26 mouse cellular contexts compared by ENCODE assay signal in the genomic region with DNA sequence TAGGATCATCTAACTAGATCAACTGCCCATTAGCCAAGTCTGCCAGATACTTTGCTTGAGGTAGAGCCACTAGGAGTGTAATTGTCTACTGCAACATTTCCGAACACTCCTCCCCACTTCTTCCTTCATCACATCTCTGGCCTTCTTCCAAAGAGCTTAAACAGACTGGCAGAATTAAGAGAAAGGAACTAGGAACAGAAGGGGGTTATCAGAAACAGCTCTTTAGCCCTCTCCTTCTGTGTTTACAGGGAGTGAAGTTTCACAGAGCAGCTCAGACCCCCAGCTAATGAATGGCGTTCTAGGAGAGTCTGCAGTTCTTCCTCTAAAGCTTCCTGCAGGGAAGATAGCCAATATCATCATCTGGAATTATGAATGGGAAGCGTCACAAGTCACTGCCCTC. TPM values are rescaled to one million over a fixed set of nuclear protein-coding genes. Genes with fewer than 3 reads are reported as not detected.
"Had no signal": no experiment of that assay in that cellular context is flagged by ENCODE, and none has a peak within 500 bp of the region (broad histone marks: within the 10 kb centered on the region; RNA-seq: fewer than 3 reads in every experiment).

No protein-coding gene starts in this region.

- H3K36me3 ChIP-seq: liver, embryonic 13.5 days; midbrain, embryonic 13.5 days; neural tube, embryonic 13.5 days had no signal

- H3K27me3 ChIP-seq: liver, embryonic 13.5 days; midbrain, embryonic 13.5 days; neural tube, embryonic 13.5 days had no signal

- H3K27ac ChIP-seq: kidney, postnatal 0 days; layer of hippocampus, adult 2 months; liver, embryonic 13.5 days; macrophage; midbrain, embryonic 13.5 days; neural tube, embryonic 13.5 days; stomach, postnatal 0 days had no signal

- H3K4me1 ChIP-seq: liver, embryonic 13.5 days; midbrain, embryonic 13.5 days; neural tube, embryonic 13.5 days had no signal

- ATAC-seq: midbrain, embryonic 13.5 days; midbrain, embryonic 16.5 days had no signal

- H3K4me2 ChIP-seq: liver, embryonic 13.5 days; midbrain, embryonic 13.5 days; neural tube, embryonic 13.5 days had no signal

- H3K4me3 ChIP-seq: layer of hippocampus, adult 2 months; liver, embryonic 13.5 days; midbrain, embryonic 13.5 days; myocyte; neural tube, embryonic 13.5 days had no signal

- H3K9ac ChIP-seq: liver, embryonic 13.5 days; midbrain, embryonic 13.5 days; neural tube, embryonic 13.5 days had no signal

- H3K9me3 ChIP-seq: liver, embryonic 13.5 days; midbrain, embryonic 13.5 days; neural tube, embryonic 13.5 days had no signal

- DNase-seq: kidney, adult 2 months; kidney, postnatal 25 days; layer of hippocampus, adult 9-11 months; liver, embryonic 13.5 days; lung, adult 2 months; lung, postnatal 10 days; right cerebral cortex, adult 18-20 months; right cerebral cortex, postnatal 14 days; right cerebral cortex, postnatal 4 days; thymus, adult 2 months; thymus, postnatal 14 days; thymus, postnatal 4 days had no signal

RNA-seq across cellular contexts. Expression of gene Slamf6, which starts 16.5 kb away (rescaled TPM):
- total RNA-seq: layer of hippocampus, adult 2 months; layer of hippocampus, postnatal 25 days; left cerebral cortex, postnatal 36 days had no signal
- polyA plus RNA-seq: limb, embryonic 11.5 days; midbrain, embryonic 13.5 days; midbrain, embryonic 16.5 days; myocyte; stomach, embryonic 14.5 days had no signal

RNA-seq across cellular contexts. Expression of gene Gm10521, which starts 38.4 kb away (rescaled TPM):
- polyA plus RNA-seq: kidney, embryonic 14.5 days; kidney, postnatal 0 days; limb, embryonic 11.5 days; liver, embryonic 13.5 days; liver, embryonic 16.5 days; midbrain, embryonic 13.5 days; midbrain, embryonic 16.5 days; myocyte; neural tube, embryonic 13.5 days; stomach, embryonic 14.5 days; stomach, postnatal 0 days had no signal
